Mouse (Mus musculus) liver, adult 2 months (tissue): ENCODE measurements around the gene L3mbtl2. TPM values are rescaled to one million over a fixed set of nuclear protein-coding genes. Genes with fewer than 3 reads are reported as not detected.

Experiments
- DNase-seq: peaks from one replicate; pipeline ENCODE4 v3.0.0-alpha.2; 2011; ENCODE audit warnings: low read depth, low spot score; ENCODE audit errors: extremely low read depth
- H3K27ac ChIP-seq: fragments of 200-500 bp; replicated peaks from 2 replicates; pipeline ENCODE4 v1.5.1; 2012; ENCODE audit warnings: low read depth, mild to moderate bottlenecking, control low read depth, inconsistent platforms, low read length; ENCODE audit not compliant: insufficient read depth
- H3K27me3 ChIP-seq: fragments of 200-500 bp; 2 replicates; pipeline ENCODE4 v1.6.1; 2012; ENCODE audit warnings: mild to moderate bottlenecking, moderate library complexity, low read length, inconsistent platforms; ENCODE audit not compliant: control insufficient read depth, insufficient read depth
- H3K36me3 ChIP-seq: fragments of 200-500 bp; 2 replicates; pipeline ENCODE4 v1.6.1; 2012; ENCODE audit warnings: low read length, inconsistent platforms; ENCODE audit not compliant: control insufficient read depth, insufficient read depth
- H3K4me1 ChIP-seq: fragments of 200-500 bp; 2 replicates; pipeline ENCODE4 v1.6.1; 2011; ENCODE audit warnings: low read length; ENCODE audit not compliant: control insufficient read depth, insufficient read depth
- H3K4me3 ChIP-seq: fragments of 200-500 bp; 2 replicates; pipeline ENCODE4 v1.5.1; 2011; ENCODE audit warnings: low read depth, mild to moderate bottlenecking, control low read depth, low read length, moderate library complexity; ENCODE audit not compliant: insufficient read depth
- H3K79me2 ChIP-seq: fragments of 200-500 bp; 2 replicates; pipeline ENCODE4 v1.6.1; 2012; ENCODE audit warnings: inconsistent platforms, mild to moderate bottlenecking, low read length, moderate library complexity; ENCODE audit not compliant: control insufficient read depth, insufficient read depth
- H3K9ac ChIP-seq: fragments of 200-500 bp; 2 replicates; pipeline ENCODE4 v1.6.1; 2012; ENCODE audit warnings: low read depth, mild to moderate bottlenecking, control low read depth, inconsistent platforms, low read length
- CTCF ChIP-seq: fragments of 200-500 bp; IDR thresholded peaks from 2 replicates; pipeline ENCODE4 v1.5.1; 2011; ENCODE audit warnings: low read depth, low read length, control low read depth
- POLR2A ChIP-seq: fragments of 200-500 bp; IDR thresholded peaks from 2 replicates; pipeline ENCODE4 v1.6.1; 2011; ENCODE audit warnings: low read length, control low read depth; ENCODE audit not compliant: insufficient read depth; ENCODE audit errors: extremely low read depth
- WGBS: fragments of 180-500 bp; shearing (Covaris S2); methylation state at CpG from one replicate; pipeline ENCODE4 v1.1.7; 2018; 5-methylcytosine and 5-hydroxymethylcytosine counted together
- polyA plus RNA-seq: library from polyadenylated mRNA; depleted of rRNA; stranded (reverse); fragments of >200 nt; gene quantifications from 2 replicates; pipeline ENCODE4 v1.2.3, GENCODE M21; 2012; rRNA removed
- total RNA-seq: library from RNA; depleted of rRNA; stranded (reverse); fragments of >200 nt; gene quantifications from 2 replicates; pipeline ENCODE4 v1.2.3, GENCODE M21; 2014; rRNA removed

Gene L3mbtl2
- 4.7 and 7.2 TPM in 2 replicates for total RNA-seq
- 9.7 and 10.8 TPM in 2 replicates for polyA plus RNA-seq

GRCm38 (mm10) chr15:81663697-81664561, at the start of gene L3mbtl2:
Gene L3mbtl2 (plus strand): TSS chr15:81663889.
- Histone ChIP-seq H3K79me2 (no peaks in the 10 kb centered on the region), H3K4me1 (peaks cover 3% of the 10 kb centered on the region), H3K9ac (peak within 1 kb of the TSS; percentile 72), H3K36me3 (no peaks in the 10 kb centered on the region), H3K27me3 (no peaks in the 10 kb centered on the region), H3K27ac (peak within 1 kb of the TSS; percentile 9; the same call in 1 of the 2 replicates), H3K4me3 (peak within 1 kb of the TSS; percentile 80)
- peak; percentile 77 for DNase-seq
- WGBS, result under 1% methylated on average over 55 of the region's 55 CpGs
- TF ChIP-seq POLR2A, result no peak
- TF ChIP-seq CTCF, result no peak

- Histone ChIP-seq H3K79me2 (no peaks in the 10 kb centered on the region), H3K27ac (no peak overlapping the region), H3K27me3 (no peaks in the 10 kb centered on the region), H3K4me1 (no peaks in the 10 kb centered on the region), H3K4me3 (no peak overlapping the region), H3K36me3 (peaks cover 39% of the 10 kb centered on the region), H3K9ac (no peak overlapping the region)
- 93% methylated on average over 8 of the region's 8 CpGs for WGBS
- DNase-seq, result no peak
- TF ChIP-seq POLR2A, result no peak
- no peak for TF ChIP-seq CTCF
These were observed 13.9 kb upstream of the L3mbtl2 start for GRCm38 (mm10) chr15:81649516-81650455.

GRCm38 (mm10) chr15:81650636-81651035, 13.1 kb upstream of the L3mbtl2 start:
- Histone ChIP-seq H3K79me2 (no peaks in the 10 kb centered on the region), H3K36me3 (peaks cover 31% of the 10 kb centered on the region), H3K4me3 (no peak overlapping the region), H3K27me3 (no peaks in the 10 kb centered on the region), H3K9ac (no peak overlapping the region), H3K27ac (no peak overlapping the region), H3K4me1 (no peaks in the 10 kb centered on the region)
- TF ChIP-seq CTCF (no peak), POLR2A (no peak)
- 81% methylated on average over 7 of the region's 7 CpGs for WGBS
- no peak for DNase-seq

GRCm38 (mm10) chr15:81661701-81662100, 2.0 kb upstream of the L3mbtl2 start:
- Histone ChIP-seq H3K36me3 (no peaks in the 10 kb centered on the region), H3K27ac (no peak overlapping the region), H3K79me2 (no peaks in the 10 kb centered on the region), H3K4me3 (no peak overlapping the region), H3K27me3 (no peaks in the 10 kb centered on the region), H3K4me1 (peaks cover 3% of the 10 kb centered on the region), H3K9ac (no peak overlapping the region)
- TF ChIP-seq CTCF (no peak), POLR2A (no peak)
- no peak for DNase-seq
- 94% methylated on average over 2 of the region's 2 CpGs for WGBS

- Histone ChIP-seq H3K27me3 (no peaks in the 10 kb centered on the region), H3K4me1 (peaks cover 3% of the 10 kb centered on the region), H3K9ac (no peak overlapping the region), H3K36me3 (no peaks in the 10 kb centered on the region), H3K79me2 (no peaks in the 10 kb centered on the region), H3K4me3 (no peak overlapping the region), H3K27ac (no peak overlapping the region)
- 63% methylated on average over 10 of the region's 10 CpGs for WGBS
- TF ChIP-seq POLR2A (no peak), CTCF (no peak)
- no peak for DNase-seq
These were observed 408 bp upstream of the L3mbtl2 start for GRCm38 (mm10) chr15:81663281-81663680.
